Mouse (Mus musculus) small intestine, adult 2 months (tissue): ENCODE results near the gene F13a1.

Experiments
- CTCF ChIP-seq: fragments of 200-500 bp; IDR thresholded peaks from 2 replicates; pipeline ENCODE4 v1.5.1; 2012; ENCODE audit warnings: low read depth, mild to moderate bottlenecking, control low read depth, inconsistent platforms, low read length, moderate library complexity, mixed read lengths; ENCODE audit not compliant: insufficient replicate concordance, insufficient read length; ENCODE audit errors: extremely low read depth
- POLR2A ChIP-seq: fragments of 200-500 bp; IDR thresholded peaks from 2 replicates; pipeline ENCODE4 v1.6.1; 2012; ENCODE audit warnings: low read depth, mild to moderate bottlenecking, control low read depth, inconsistent platforms, low read length, moderate library complexity

- TF ChIP-seq CTCF (no peak), POLR2A (no peak)
These were observed at the start of gene F13a1 for GRCm38 (mm10) chr13:37050126-37050525.
